Mouse (Mus musculus): ENCODE data around the gene Mfsd11. TPM values are rescaled to one million over a fixed set of nuclear protein-coding genes. Genes with fewer than 3 reads are reported as not detected.

The Mfsd11 gene
- polyA plus RNA-seq, 1 experiment = 34.0 TPM

GRCm38 (mm10) chr11:116915241-116915640 is 63.0 kb downstream of the Mfsd11 start:
- no peaks in the 10 kb centered on the region for H3K79me3 ChIP-seq (ENCODE audit: low read depth)
- no peak overlapping the region for H3K4me3 ChIP-seq (ENCODE audit: insufficient read depth, poor library complexity, severe bottlenecking)
- TF ChIP-seq MYOD1 (IDR thresholded peaks at IDR 0.05; ENCODE audit: control insufficient read depth, insufficient read length, low read depth) (no peak), MYOG (IDR thresholded peaks at IDR 0.05; ENCODE audit: control insufficient read depth, extremely low read depth, insufficient read length) (no peak), CEBPB (IDR thresholded peaks at IDR 0.05; ENCODE audit: low read depth) (no peak), FOSL1 (IDR thresholded peaks at IDR 0.05; ENCODE audit: insufficient read depth, low read length, poor library complexity, severe bottlenecking) (no peak), MAX (IDR thresholded peaks at IDR 0.05) (no peak), USF1 (IDR thresholded peaks at IDR 0.05; ENCODE audit: low read depth) (no peak), CTCF (IDR thresholded peaks at IDR 0.05; ENCODE audit: control insufficient read depth, insufficient read depth, insufficient read length) (no peak)
- H3ac ChIP-seq (ENCODE audit: control insufficient read depth, insufficient read length, low read depth) = no peak overlapping the region
- no peaks in the 10 kb centered on the region for H3K36me3 ChIP-seq (ENCODE audit: control insufficient read depth, insufficient read depth)
- peaks cover 71% of the 10 kb centered on the region for H3K27me3 ChIP-seq (ENCODE audit: control insufficient read depth, insufficient read depth, insufficient read length)
- H3K79me2 ChIP-seq (ENCODE audit: control insufficient read depth, insufficient read depth) = no peaks in the 10 kb centered on the region

- Histone ChIP-seq H3K4me3 (ENCODE audit: insufficient read depth, poor library complexity, severe bottlenecking) (no peak overlapping the region), H3ac (ENCODE audit: control insufficient read depth, insufficient read length, low read depth) (no peak overlapping the region), H3K36me3 (ENCODE audit: control insufficient read depth, insufficient read depth) (no peaks in the 10 kb centered on the region), H3K27me3 (ENCODE audit: control insufficient read depth, insufficient read depth, insufficient read length) (peaks cover 75% of the 10 kb centered on the region), H3K79me3 (ENCODE audit: low read depth) (no peaks in the 10 kb centered on the region), H3K79me2 (ENCODE audit: control insufficient read depth, insufficient read depth) (no peaks in the 10 kb centered on the region)
- TF ChIP-seq MYOG (IDR thresholded peaks at IDR 0.05; ENCODE audit: control insufficient read depth, extremely low read depth, insufficient read length) (no peak), CTCF (IDR thresholded peaks at IDR 0.05; ENCODE audit: control insufficient read depth, insufficient read depth, insufficient read length) (no peak), FOSL1 (IDR thresholded peaks at IDR 0.05; ENCODE audit: insufficient read depth, low read length, poor library complexity, severe bottlenecking) (no peak), CEBPB (IDR thresholded peaks at IDR 0.05; ENCODE audit: low read depth) (no peak)
These were observed 65.1 kb downstream of the Mfsd11 start for GRCm38 (mm10) chr11:116917361-116917760.

GRCm38 (mm10) chr11:116918323-116919185 is 66.3 kb downstream of the Mfsd11 start, which contains the start of gene Mgat5b:
TSS of gene Mgat5b (plus strand) at chr11:116918863.
- peaks cover 73% of the 10 kb centered on the region for H3K27me3 ChIP-seq (ENCODE audit: control insufficient read depth, insufficient read depth, insufficient read length)
- H3ac ChIP-seq (ENCODE audit: control insufficient read depth, insufficient read length, low read depth) = no peak within 1 kb of the TSS
- no peak within 1 kb of the TSS for H3K4me3 ChIP-seq (ENCODE audit: insufficient read depth, poor library complexity, severe bottlenecking)
- H3K79me3 ChIP-seq (ENCODE audit: low read depth) = no peaks in the 10 kb centered on the region
- no peaks in the 10 kb centered on the region for H3K79me2 ChIP-seq (ENCODE audit: control insufficient read depth, insufficient read depth)
- no peaks in the 10 kb centered on the region for H3K36me3 ChIP-seq (ENCODE audit: control insufficient read depth, insufficient read depth)
- TF ChIP-seq CEBPB (IDR thresholded peaks at IDR 0.05; ENCODE audit: low read depth) = no peak
- no peak for TF ChIP-seq MYOG (IDR thresholded peaks at IDR 0.05; ENCODE audit: control insufficient read depth, extremely low read depth, insufficient read length)
- no peak for TF ChIP-seq MYOD1 (IDR thresholded peaks at IDR 0.05; ENCODE audit: control insufficient read depth, insufficient read length, low read depth)
- no peak for TF ChIP-seq MAX (IDR thresholded peaks at IDR 0.05)
- peak; percentile 95 for TF ChIP-seq CTCF (IDR thresholded peaks at IDR 0.05; ENCODE audit: control insufficient read depth, insufficient read depth, insufficient read length)

GRCm38 (mm10) chr11:116919186-116920020 is 67.2 kb downstream of the Mfsd11 start:
- peaks cover 71% of the 10 kb centered on the region for H3K27me3 ChIP-seq (ENCODE audit: control insufficient read depth, insufficient read depth, insufficient read length)
- no peak overlapping the region for H3K4me3 ChIP-seq (ENCODE audit: insufficient read depth, poor library complexity, severe bottlenecking)

GRCm38 (mm10) chr11:116920746-116921145 is 68.5 kb downstream of the Mfsd11 start:
- H3ac ChIP-seq (ENCODE audit: control insufficient read depth, insufficient read length, low read depth) = no peak overlapping the region
- TF ChIP-seq CTCF (IDR thresholded peaks at IDR 0.05; ENCODE audit: control insufficient read depth, insufficient read depth, insufficient read length) (no peak), MYOD1 (IDR thresholded peaks at IDR 0.05; ENCODE audit: control insufficient read depth, insufficient read length, low read depth) (no peak), MAX (IDR thresholded peaks at IDR 0.05) (no peak), FOSL1 (IDR thresholded peaks at IDR 0.05; ENCODE audit: insufficient read depth, low read length, poor library complexity, severe bottlenecking) (no peak)
- H3K4me3 ChIP-seq (ENCODE audit: insufficient read depth, poor library complexity, severe bottlenecking) = no peak overlapping the region
- H3K36me3 ChIP-seq (ENCODE audit: control insufficient read depth, insufficient read depth) = no peaks in the 10 kb centered on the region
- no peaks in the 10 kb centered on the region for H3K79me3 ChIP-seq (ENCODE audit: low read depth)
- H3K27me3 ChIP-seq (ENCODE audit: control insufficient read depth, insufficient read depth, insufficient read length) = peaks cover 79% of the 10 kb centered on the region
- no peaks in the 10 kb centered on the region for H3K79me2 ChIP-seq (ENCODE audit: control insufficient read depth, insufficient read depth)

More at GRCm38 (mm10) chr11:116919186-116920020, 67.2 kb downstream of the Mfsd11 start:
- no peaks in the 10 kb centered on the region for H3K79me3 ChIP-seq (ENCODE audit: low read depth)
- H3ac ChIP-seq (ENCODE audit: control insufficient read depth, insufficient read length, low read depth) = no peak overlapping the region
- no peaks in the 10 kb centered on the region for H3K79me2 ChIP-seq (ENCODE audit: control insufficient read depth, insufficient read depth)
- TF ChIP-seq MYOD1 (IDR thresholded peaks at IDR 0.05; ENCODE audit: control insufficient read depth, insufficient read length, low read depth) = no peak
- no peaks in the 10 kb centered on the region for H3K36me3 ChIP-seq (ENCODE audit: control insufficient read depth, insufficient read depth)

Data from C2C12 (cell line).